Mouse (Mus musculus): ENCODE measurements at regions not wholly inside any gene's neighbourhood (a gene's known extent, or its start where the extent isn't known, plus 50 kb on each side); places are given as distances from the start of the nearest gene placed in this dataset.

DNA sequence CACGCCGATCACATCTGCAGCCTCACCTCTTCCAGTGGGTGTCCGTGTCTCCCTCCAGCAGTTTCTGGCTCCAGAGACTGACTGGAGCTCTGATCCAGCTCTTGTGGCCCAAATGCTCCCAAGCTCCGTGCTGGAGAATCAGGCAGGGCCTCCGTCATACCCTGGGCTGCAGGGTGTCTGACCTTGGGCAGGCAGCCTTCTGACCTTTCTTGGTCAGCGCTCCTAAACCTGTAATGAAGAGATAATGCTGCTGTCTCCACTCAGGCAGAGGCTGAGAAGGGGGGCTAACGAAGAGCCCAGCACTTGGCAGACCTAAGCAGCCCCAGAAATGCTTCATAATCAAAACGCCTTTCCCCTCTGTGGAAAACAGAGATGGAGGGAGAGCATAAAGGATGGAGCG lies 89.9 kb upstream of the Mef2a start:
- no peak for TF ChIP-seq POLR2A (IDR thresholded peaks at IDR 0.05; ENCODE audit: borderline replicate concordance, extremely low read depth, insufficient read depth, insufficient read length)
- H3K36me3 ChIP-seq (ENCODE audit: control insufficient read depth, insufficient read depth, low read length) = no peaks in the 10 kb centered on the region
- no peak overlapping the region for H3K27ac ChIP-seq (replicated peaks; ENCODE audit: low read depth, low read length)
- H3K27me3 ChIP-seq (ENCODE audit: control insufficient read depth, insufficient read depth, low read length) = no peaks in the 10 kb centered on the region
- peaks cover 12% of the 10 kb centered on the region for H3K4me1 ChIP-seq (ENCODE audit: control insufficient read depth, insufficient read depth, low read length)
- H3K9me3 ChIP-seq (ENCODE audit: control insufficient read depth, low read length) = no peaks in the 10 kb centered on the region
- ATAC-seq (ENCODE audit: low FRiP score, low read depth) = no peak
- H3K4me3 ChIP-seq (replicated peaks; ENCODE audit: low read length) = no peak overlapping the region
- no peak for DNase-seq (ENCODE audit: low spot score)
- H3K4me2 ChIP-seq (replicated peaks; ENCODE audit: low read depth, low read length, severe bottlenecking) = no peak overlapping the region
- H3K9ac ChIP-seq (ENCODE audit: low read depth, low read length, severe bottlenecking) = no peak overlapping the region
- WGBS = 54% methylated on average over 9 of the region's 9 CpGs

- ATAC-seq (ENCODE audit: low FRiP score, low read depth) (peak; percentile 24; the same call in 1 of the 2 replicates), DNase-seq (ENCODE audit: low spot score) (no peak)
- H3K27ac ChIP-seq (replicated peaks; ENCODE audit: low read depth, low read length) = no peak overlapping the region
- no peak overlapping the region for H3K9ac ChIP-seq (ENCODE audit: low read depth, low read length, severe bottlenecking)
- no peaks in the 10 kb centered on the region for H3K27me3 ChIP-seq (ENCODE audit: control insufficient read depth, insufficient read depth, low read length)
- no peaks in the 10 kb centered on the region for H3K36me3 ChIP-seq (ENCODE audit: control insufficient read depth, insufficient read depth, low read length)
- no peak overlapping the region for H3K4me2 ChIP-seq (replicated peaks; ENCODE audit: low read depth, low read length, severe bottlenecking)
- no peaks in the 10 kb centered on the region for H3K9me3 ChIP-seq (ENCODE audit: control insufficient read depth, low read length)
- H3K4me3 ChIP-seq (replicated peaks; ENCODE audit: low read length) = no peak overlapping the region
- WGBS = 71% methylated on average over 11 of the region's 11 CpGs
- TF ChIP-seq POLR2A (IDR thresholded peaks at IDR 0.05; ENCODE audit: borderline replicate concordance, extremely low read depth, insufficient read depth, insufficient read length) = no peak
- H3K4me1 ChIP-seq (ENCODE audit: control insufficient read depth, insufficient read depth, low read length) = peaks cover 12% of the 10 kb centered on the region
These were observed 88.9 kb upstream of the Mef2a start for GRCm38 (mm10) chr7:67461333-67462255.

GRCm38 (mm10) chr7:67459810-67460209 lies 87.2 kb upstream of the Mef2a start:
- H3K27ac ChIP-seq (replicated peaks; ENCODE audit: low read depth, low read length) = no peak overlapping the region
- no peak for DNase-seq (ENCODE audit: low spot score)
- no peaks in the 10 kb centered on the region for H3K36me3 ChIP-seq (ENCODE audit: control insufficient read depth, insufficient read depth, low read length)
- H3K4me3 ChIP-seq (replicated peaks; ENCODE audit: low read length) = no peak overlapping the region
- H3K4me2 ChIP-seq (replicated peaks; ENCODE audit: low read depth, low read length, severe bottlenecking) = no peak overlapping the region
- 77% methylated on average over 10 of the region's 10 CpGs for WGBS
- H3K9ac ChIP-seq (ENCODE audit: low read depth, low read length, severe bottlenecking) = no peak overlapping the region
- peaks cover 12% of the 10 kb centered on the region for H3K4me1 ChIP-seq (ENCODE audit: control insufficient read depth, insufficient read depth, low read length)
- ATAC-seq (ENCODE audit: low FRiP score, low read depth) = no peak
- no peak for TF ChIP-seq POLR2A (IDR thresholded peaks at IDR 0.05; ENCODE audit: borderline replicate concordance, extremely low read depth, insufficient read depth, insufficient read length)
- H3K9me3 ChIP-seq (ENCODE audit: control insufficient read depth, low read length) = no peaks in the 10 kb centered on the region
- no peaks in the 10 kb centered on the region for H3K27me3 ChIP-seq (ENCODE audit: control insufficient read depth, insufficient read depth, low read length)

GRCm38 (mm10) chr7:67459209-67459608 lies 86.6 kb upstream of the Mef2a start:
- H3K4me3 ChIP-seq (replicated peaks; ENCODE audit: low read length) = no peak overlapping the region
- no peaks in the 10 kb centered on the region for H3K36me3 ChIP-seq (ENCODE audit: control insufficient read depth, insufficient read depth, low read length)
- TF ChIP-seq POLR2A (IDR thresholded peaks at IDR 0.05; ENCODE audit: borderline replicate concordance, extremely low read depth, insufficient read depth, insufficient read length) = no peak
- no peak for DNase-seq (ENCODE audit: low spot score)
- no peak overlapping the region for H3K27ac ChIP-seq (replicated peaks; ENCODE audit: low read depth, low read length)
- 94% methylated on average over 9 of the region's 9 CpGs for WGBS
- no peak for ATAC-seq (ENCODE audit: low FRiP score, low read depth)
- H3K4me1 ChIP-seq (ENCODE audit: control insufficient read depth, insufficient read depth, low read length) = peaks cover 12% of the 10 kb centered on the region
- H3K27me3 ChIP-seq (ENCODE audit: control insufficient read depth, insufficient read depth, low read length) = no peaks in the 10 kb centered on the region
- H3K4me2 ChIP-seq (replicated peaks; ENCODE audit: low read depth, low read length, severe bottlenecking) = no peak overlapping the region
- no peak overlapping the region for H3K9ac ChIP-seq (ENCODE audit: low read depth, low read length, severe bottlenecking)
- H3K9me3 ChIP-seq (ENCODE audit: control insufficient read depth, low read length) = no peaks in the 10 kb centered on the region

DNA sequence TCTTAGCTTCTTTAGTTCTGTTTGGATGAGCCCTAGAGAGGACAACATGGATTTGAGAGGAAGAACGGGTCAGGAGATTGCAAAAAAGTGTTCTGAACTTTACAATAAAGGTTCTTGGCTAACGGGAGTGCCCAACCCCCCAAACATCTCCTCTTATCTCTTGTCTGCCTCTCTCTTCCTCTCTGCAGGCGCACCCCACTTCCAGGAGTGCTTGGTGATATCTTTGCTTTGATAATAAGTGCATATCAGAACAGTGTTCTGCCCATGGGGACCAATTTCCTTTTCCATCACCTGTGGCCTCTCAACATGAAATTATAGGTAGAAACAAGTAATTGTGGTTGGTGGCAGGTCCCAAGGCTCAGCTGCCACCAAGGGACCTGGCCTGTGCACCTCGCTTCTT lies 86.0 kb upstream of the Mef2a start:
- ATAC-seq (ENCODE audit: low FRiP score, low read depth) (no peak), DNase-seq (ENCODE audit: low spot score) (no peak)
- Histone ChIP-seq H3K4me2 (replicated peaks; ENCODE audit: low read depth, low read length, severe bottlenecking) (no peak overlapping the region), H3K27me3 (ENCODE audit: control insufficient read depth, insufficient read depth, low read length) (no peaks in the 10 kb centered on the region), H3K9ac (ENCODE audit: low read depth, low read length, severe bottlenecking) (no peak overlapping the region), H3K9me3 (ENCODE audit: control insufficient read depth, low read length) (no peaks in the 10 kb centered on the region), H3K36me3 (ENCODE audit: control insufficient read depth, insufficient read depth, low read length) (no peaks in the 10 kb centered on the region), H3K4me1 (ENCODE audit: control insufficient read depth, insufficient read depth, low read length) (peaks cover 12% of the 10 kb centered on the region), H3K27ac (replicated peaks; ENCODE audit: low read depth, low read length) (no peak overlapping the region), H3K4me3 (replicated peaks; ENCODE audit: low read length) (no peak overlapping the region)
- TF ChIP-seq POLR2A (IDR thresholded peaks at IDR 0.05; ENCODE audit: borderline replicate concordance, extremely low read depth, insufficient read depth, insufficient read length) = no peak
- WGBS = 83% methylated on average over 4 of the region's 4 CpGs

All from limb, embryonic 14.5 days (tissue).